Mouse (Mus musculus) midbrain, postnatal 0 days (tissue): ENCODE measurements at regions not wholly inside any gene's neighbourhood (a gene's known extent, or its start where the extent isn't known, plus 50 kb on each side); places are given as distances from the start of the nearest gene placed in this dataset.
A peak's percentile ranks its signal among the peaks of the same experiment; 100 is the strongest.

ENCODE experiments used
- ATAC-seq: fragments of 200-750 bp; cut with Nextera tagmentation; 2 replicates; pipeline ENCODE4 v1.8.0; 2017; ENCODE audit warnings: moderate number of reproducible peaks, mild to moderate bottlenecking, moderate TSS enrichment, moderate library complexity; ENCODE audit not compliant: low FRiP score
- DNase-seq: peaks from one replicate; pipeline ENCODE4 v3.0.0-alpha.2; 2015; ENCODE audit warnings: low spot score
- H3K27ac ChIP-seq: fragments of 300-500 bp; sonication (generic); 2 replicates; pipeline ENCODE4 v1.5.1; 2014; ENCODE audit warnings: low read depth, mild to moderate bottlenecking, low read length, mixed read lengths
- H3K27me3 ChIP-seq: fragments of 300-500 bp; sonication (generic); 2 replicates; pipeline ENCODE4 v1.6.1; 2014; ENCODE audit warnings: low read length, control low read depth, mixed read lengths; ENCODE audit not compliant: insufficient read depth
- H3K36me3 ChIP-seq: fragments of 300-500 bp; sonication (generic); 2 replicates; pipeline ENCODE4 v1.6.1; 2014; ENCODE audit warnings: low read length, control low read depth, mixed read lengths; ENCODE audit not compliant: insufficient read depth
- H3K4me1 ChIP-seq: fragments of 300-500 bp; sonication (generic); 2 replicates; pipeline ENCODE4 v1.6.1; 2014; ENCODE audit warnings: mild to moderate bottlenecking, control low read depth, antibody characterized with exemption, low read length, mixed read lengths; ENCODE audit not compliant: insufficient read depth
- H3K4me2 ChIP-seq: fragments of 300-500 bp; sonication (generic); 2 replicates; pipeline ENCODE4 v1.6.1; 2014; ENCODE audit warnings: low read depth, mild to moderate bottlenecking, low read length, mixed read lengths; ENCODE audit not compliant: poor library complexity, severe bottlenecking
- H3K4me3 ChIP-seq: fragments of 300-500 bp; sonication (generic); 2 replicates; pipeline ENCODE4 v1.5.1; 2014; ENCODE audit warnings: low read depth, mild to moderate bottlenecking, low read length, moderate library complexity
- H3K9ac ChIP-seq: fragments of 300-500 bp; sonication (generic); replicated peaks from 2 replicates; pipeline ENCODE4 v1.6.1; 2014; ENCODE audit warnings: mild to moderate bottlenecking, low read length, moderate library complexity, mixed read lengths; ENCODE audit not compliant: poor library complexity, severe bottlenecking
- H3K9me3 ChIP-seq: fragments of 300-500 bp; sonication (generic); 2 replicates; pipeline ENCODE4 v1.6.1; 2016; ENCODE audit warnings: low read length, control low read depth
- CTCF ChIP-seq: IDR thresholded peaks from 2 replicates; pipeline ENCODE4 v1.5.1; 2016; ENCODE audit warnings: antibody characterized with exemption, mild to moderate bottlenecking
- WGBS: fragments of 180-500 bp; shearing (Covaris S2); extraction: QIAGEN DNeasy Blood & Tissue Kit; methylation state at CpG from one replicate; pipeline ENCODE4 v1.1.7; 2014; 5-methylcytosine and 5-hydroxymethylcytosine counted together

- Histone ChIP-seq H3K36me3 (no peaks in the 10 kb centered on the region), H3K4me3 (no peak overlapping the region), H3K27ac (no peak overlapping the region), H3K9me3 (no peaks in the 10 kb centered on the region), H3K4me2 (no peak overlapping the region), H3K4me1 (no peaks in the 10 kb centered on the region), H3K27me3 (no peaks in the 10 kb centered on the region), H3K9ac (no peak overlapping the region)
- DNase-seq (no peak), ATAC-seq (no peak)
- WGBS, result 72% methylated on average over 9 of the region's 9 CpGs
- TF ChIP-seq CTCF, result no peak
Observed at GRCm38 (mm10) chr19:56202481-56203130, 84.3 kb upstream of the Habp2 start.

GRCm38 (mm10) chr19:56218536-56218935 lies 68.4 kb upstream of the Habp2 start:
- peaks cover 6% of the 10 kb centered on the region; the same call in 1 of the 2 replicates for H3K4me1 ChIP-seq
- H3K4me2 ChIP-seq, result no peak overlapping the region
- WGBS, result 83% methylated on average over 6 of the region's 6 CpGs

GRCm38 (mm10) chr19:56220724-56221407 lies 66.1 kb upstream of the Habp2 start:
- H3K4me3 ChIP-seq, result no peak overlapping the region
- no peaks in the 10 kb centered on the region for H3K27me3 ChIP-seq
- H3K27ac ChIP-seq, result peak overlapping the region; percentile 60
- DNase-seq (peak; percentile 15), ATAC-seq (0 out of 2 replicates have a peak, but pooled peaks have one; percentile 70)
- WGBS, result 31% methylated on average over 15 of the region's 15 CpGs
- 0 out of 2 replicates have a peak overlapping the region, but pooled peaks have one; percentile 13 for H3K4me2 ChIP-seq
- no peaks in the 10 kb centered on the region for H3K36me3 ChIP-seq
- no peak for TF ChIP-seq CTCF
- H3K4me1 ChIP-seq, result peaks cover 6% of the 10 kb centered on the region; the same call in 1 of the 2 replicates
- H3K9ac ChIP-seq, result 0 out of 2 replicates have a peak overlapping the region, but pooled peaks have one; percentile 13
- no peaks in the 10 kb centered on the region for H3K9me3 ChIP-seq

More at GRCm38 (mm10) chr19:56218536-56218935, 68.4 kb upstream of the Habp2 start:
- H3K9me3 ChIP-seq, result no peaks in the 10 kb centered on the region
- H3K27ac ChIP-seq, result no peak overlapping the region
- TF ChIP-seq CTCF, result no peak
- no peak overlapping the region for H3K4me3 ChIP-seq
- ATAC-seq (no peak), DNase-seq (no peak)
- H3K9ac ChIP-seq, result no peak overlapping the region
- no peaks in the 10 kb centered on the region for H3K36me3 ChIP-seq
- no peaks in the 10 kb centered on the region for H3K27me3 ChIP-seq

GRCm38 (mm10) chr19:56222496-56222895 lies 64.4 kb upstream of the Habp2 start:
- WGBS, result 87% methylated on average over 4 of the region's 4 CpGs
- no peak overlapping the region for H3K4me2 ChIP-seq
- ATAC-seq, result no peak
- no peaks in the 10 kb centered on the region for H3K9me3 ChIP-seq
- no peak overlapping the region for H3K27ac ChIP-seq
- no peak overlapping the region for H3K4me3 ChIP-seq
- no peak for DNase-seq
- no peaks in the 10 kb centered on the region for H3K36me3 ChIP-seq
- H3K4me1 ChIP-seq, result peaks cover 6% of the 10 kb centered on the region; the same call in 1 of the 2 replicates
- H3K9ac ChIP-seq, result no peak overlapping the region
- TF ChIP-seq CTCF, result no peak
- no peaks in the 10 kb centered on the region for H3K27me3 ChIP-seq

- Histone ChIP-seq H3K27ac (no peak overlapping the region), H3K4me2 (no peak overlapping the region), H3K9me3 (no peaks in the 10 kb centered on the region), H3K9ac (no peak overlapping the region), H3K4me3 (no peak overlapping the region), H3K4me1 (peaks cover 6% of the 10 kb centered on the region; the same call in 1 of the 2 replicates), H3K27me3 (no peaks in the 10 kb centered on the region), H3K36me3 (no peaks in the 10 kb centered on the region)
- TF ChIP-seq CTCF, result no peak
- whole genome bisulfite sequencing, result 42% methylated on average over 7 of the region's 7 CpGs
- no peak for ATAC-seq
- no peak for DNase-seq
Observed at GRCm38 (mm10) chr19:56225039-56225438, 61.9 kb upstream of the Habp2 start.

GRCm38 (mm10) chr19:56225518-56225917 lies 61.4 kb upstream of the Habp2 start:
- Histone ChIP-seq H3K9ac (no peak overlapping the region), H3K4me2 (no peak overlapping the region), H3K4me1 (peaks cover 6% of the 10 kb centered on the region; the same call in 1 of the 2 replicates), H3K27me3 (no peaks in the 10 kb centered on the region), H3K4me3 (no peak overlapping the region), H3K36me3 (no peaks in the 10 kb centered on the region), H3K27ac (no peak overlapping the region), H3K9me3 (no peaks in the 10 kb centered on the region)
- DNase-seq, result no peak
- no peak for ATAC-seq
- no peak for TF ChIP-seq CTCF
- WGBS, result 89% methylated on average over 3 of the region's 3 CpGs
